Mouse (Mus musculus) olfactory bulb, adult 2 months (tissue): Measurements from ENCODE around the gene Tial1.

Experiments
- CTCF ChIP-seq: fragments of 200-500 bp; IDR thresholded peaks from 2 replicates; pipeline ENCODE4 v1.5.1; 2012; ENCODE audit warnings: low read depth, mild to moderate bottlenecking, low read length, moderate library complexity; ENCODE audit not compliant: insufficient read depth
- POLR2A ChIP-seq: fragments of 200-500 bp; IDR thresholded peaks from 2 replicates; pipeline ENCODE4 v1.6.1; 2012; ENCODE audit warnings: mild to moderate bottlenecking, low read depth, low read length, moderate library complexity; ENCODE audit not compliant: insufficient read depth

GRCm38 (mm10) chr7:128461285-128462215, at the start of gene Tial1:
- TF ChIP-seq CTCF (no peak), POLR2A (0 out of 2 replicates have a peak, but pooled peaks have one; percentile 35)
